Mouse (Mus musculus) forebrain, embryonic 11.5 days (tissue): ENCODE measurements around the gene Plekhf1. TPM values are rescaled to one million over a fixed set of nuclear protein-coding genes. Genes with fewer than 3 reads are reported as not detected.

Source experiments
- ATAC-seq: fragments of 200-750 bp; cut with Nextera tagmentation; replicated peaks from 2 replicates; pipeline ENCODE4 v1.8.0; 2017; ENCODE audit warnings: moderate TSS enrichment; ENCODE audit not compliant: low FRiP score
- DNase-seq: peaks from one replicate; pipeline ENCODE4 v3.0.0-alpha.2; 2017; ENCODE audit warnings: low spot score
- H3K27ac ChIP-seq: fragments of 300-500 bp; sonication (generic); 2 replicates; pipeline ENCODE4 v1.5.1; 2014; ENCODE audit warnings: low read depth, low read length
- H3K27me3 ChIP-seq: fragments of 300-500 bp; sonication (generic); 2 replicates; pipeline ENCODE4 v1.6.1; 2014; ENCODE audit warnings: mild to moderate bottlenecking, low read length, mixed read lengths; ENCODE audit not compliant: control insufficient read depth, insufficient read depth
- H3K36me3 ChIP-seq: fragments of 300-500 bp; sonication (generic); 2 replicates; pipeline ENCODE4 v1.6.1; 2014; ENCODE audit warnings: mild to moderate bottlenecking, low read length, moderate library complexity, mixed read lengths; ENCODE audit not compliant: control insufficient read depth, insufficient read depth
- H3K4me1 ChIP-seq: fragments of 300-500 bp; sonication (generic); replicated peaks from 2 replicates; pipeline ENCODE4 v1.6.1; 2014; ENCODE audit warnings: low read length, mixed read lengths; ENCODE audit not compliant: control insufficient read depth, insufficient read depth
- H3K4me2 ChIP-seq: fragments of 300-500 bp; sonication (generic); 2 replicates; pipeline ENCODE4 v1.6.1; 2014; ENCODE audit warnings: low read depth, mild to moderate bottlenecking, low read length, moderate library complexity, mixed read lengths; ENCODE audit not compliant: severe bottlenecking
- H3K4me3 ChIP-seq: fragments of 300-500 bp; sonication (generic); 2 replicates; pipeline ENCODE4 v1.5.1; 2014; ENCODE audit warnings: low read depth, low read length
- H3K9ac ChIP-seq: fragments of 300-500 bp; sonication (generic); 2 replicates; pipeline ENCODE4 v1.6.1; 2014; ENCODE audit warnings: low read length
- H3K9me3 ChIP-seq: fragments of 300-500 bp; sonication (generic); 2 replicates; pipeline ENCODE4 v1.6.1; 2016; ENCODE audit warnings: low read length, mixed read lengths; ENCODE audit not compliant: control insufficient read depth
- WGBS: fragments of 180-500 bp; shearing (Covaris S2); extraction: QIAGEN DNeasy Blood & Tissue Kit; methylation state at CpG from one replicate; pipeline ENCODE4 v1.1.7; 2014; 5-methylcytosine and 5-hydroxymethylcytosine counted together
- polyA plus RNA-seq: library from polyadenylated mRNA; unstranded; fragments of >200 nt; fragmentation: Nextera tagmentation; extraction: Ambion mirVana; gene quantifications from 2 replicates; pipeline ENCODE4 v1.2.1, GENCODE M21; 2014

Gene Plekhf1
- polyA plus RNA-seq, 1 experiment from 2014 or later: 1.4 TPM

DNA sequence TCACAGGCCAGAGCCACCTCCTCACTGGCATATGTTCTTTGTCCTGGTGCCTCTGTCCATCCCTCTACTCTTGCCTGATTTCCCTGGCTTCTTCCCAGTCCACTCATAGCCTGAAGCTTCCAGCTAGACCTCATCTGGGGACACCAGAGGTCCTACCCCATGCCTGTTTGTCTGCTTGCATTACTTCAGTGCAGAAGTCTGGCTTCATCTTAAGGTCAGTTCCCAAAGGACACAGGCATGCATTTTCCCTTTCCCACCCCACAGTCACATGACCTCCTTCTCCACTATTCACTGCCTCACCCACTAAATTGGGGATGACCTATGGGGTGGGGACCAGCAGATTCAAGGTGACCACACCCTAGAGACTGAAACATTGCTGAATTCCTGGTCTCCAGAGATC lies 25.6 kb upstream of the Plekhf1 start:
- no peak overlapping the region for H3K27ac ChIP-seq
- H3K4me3 ChIP-seq: no peak overlapping the region
- H3K9me3 ChIP-seq: no peaks in the 10 kb centered on the region
- H3K4me2 ChIP-seq: no peak overlapping the region
- ATAC-seq (no peak), DNase-seq (no peak)
- no peaks in the 10 kb centered on the region for H3K4me1 ChIP-seq
- no peaks in the 10 kb centered on the region for H3K36me3 ChIP-seq
- no peak overlapping the region for H3K9ac ChIP-seq
- no peaks in the 10 kb centered on the region for H3K27me3 ChIP-seq

DNA sequence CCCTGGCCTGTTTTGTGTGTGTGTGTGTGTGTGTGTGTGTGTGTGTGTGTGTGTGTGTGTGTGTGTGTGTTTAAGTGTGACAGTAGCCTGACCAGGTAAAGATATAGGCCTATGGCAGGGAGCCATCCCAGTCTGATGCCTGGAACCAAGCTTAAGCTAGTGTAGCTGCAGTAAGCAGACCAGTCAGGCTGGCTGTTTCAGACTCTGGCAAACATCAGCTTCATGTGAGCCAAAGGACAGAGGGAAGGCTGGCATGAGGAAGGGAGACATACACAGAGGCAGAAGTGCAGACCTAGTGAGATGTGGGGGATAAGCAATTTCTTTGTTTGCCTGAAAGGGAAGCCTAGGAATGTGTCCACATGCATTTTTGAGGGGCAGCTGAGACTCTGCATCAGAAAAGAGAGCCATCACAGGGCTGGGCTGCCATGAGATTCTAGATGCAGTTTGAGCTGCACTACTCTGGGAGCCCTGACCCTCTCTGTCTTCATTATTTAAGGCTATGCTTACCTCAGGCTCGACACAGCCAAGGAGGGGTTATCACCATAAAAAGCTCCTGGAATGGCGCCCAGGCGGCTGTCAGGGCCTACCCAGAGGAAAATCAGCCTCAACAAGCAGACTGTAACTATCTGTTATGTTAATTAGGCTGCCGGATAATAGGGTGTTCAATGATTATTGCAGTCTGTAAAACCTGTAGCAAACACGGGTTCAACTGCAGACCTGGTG lies 23.8 kb upstream of the Plekhf1 start:
- Histone ChIP-seq H3K9me3 (no peaks in the 10 kb centered on the region), H3K4me1 (no peaks in the 10 kb centered on the region), H3K27ac (no peak overlapping the region), H3K9ac (no peak overlapping the region), H3K27me3 (no peaks in the 10 kb centered on the region), H3K4me3 (no peak overlapping the region), H3K36me3 (no peaks in the 10 kb centered on the region), H3K4me2 (no peak overlapping the region)
- no peak for ATAC-seq
- DNase-seq: no peak
- 73% methylated on average over 5 of the region's 5 CpGs for WGBS

DNA sequence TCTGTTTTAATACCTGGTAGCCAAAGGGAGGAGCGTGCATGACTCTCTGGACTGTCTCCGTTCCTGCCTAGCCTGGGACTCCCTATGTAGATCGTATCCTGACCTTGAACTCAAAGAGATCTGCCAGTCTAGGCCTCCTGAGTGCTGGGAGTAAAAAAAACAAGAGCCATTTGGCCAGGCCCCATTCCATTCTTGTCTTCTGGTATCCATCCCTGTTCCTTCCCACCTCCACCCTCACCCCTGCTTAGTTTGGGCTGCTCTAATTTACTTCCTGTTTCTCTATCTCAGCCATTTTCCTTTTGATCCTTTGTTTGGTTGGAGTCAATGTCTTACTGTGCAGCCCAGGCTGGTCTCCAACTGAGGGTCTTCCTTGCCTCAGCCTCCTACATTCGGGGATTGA lies 14.6 kb upstream of the Plekhf1 start:
- no peak overlapping the region for H3K9ac ChIP-seq
- 75% methylated on average over 4 of the region's 4 CpGs for WGBS
- no peaks in the 10 kb centered on the region for H3K9me3 ChIP-seq
- no peaks in the 10 kb centered on the region for H3K27me3 ChIP-seq
- H3K36me3 ChIP-seq: no peaks in the 10 kb centered on the region
- DNase-seq (no peak), ATAC-seq (no peak)
- H3K4me1 ChIP-seq: no peaks in the 10 kb centered on the region
- no peak overlapping the region for H3K4me3 ChIP-seq
- no peak overlapping the region for H3K27ac ChIP-seq
- no peak overlapping the region for H3K4me2 ChIP-seq

- H3K9ac ChIP-seq: no peak overlapping the region
- no peak for ATAC-seq
- no peak for DNase-seq
- H3K27ac ChIP-seq: no peak overlapping the region
- no peaks in the 10 kb centered on the region for H3K9me3 ChIP-seq
- H3K27me3 ChIP-seq: no peaks in the 10 kb centered on the region
- H3K4me3 ChIP-seq: no peak overlapping the region
- H3K4me2 ChIP-seq: no peak overlapping the region
- no peaks in the 10 kb centered on the region for H3K4me1 ChIP-seq
- no peaks in the 10 kb centered on the region for H3K36me3 ChIP-seq
Measured at GRCm38 (mm10) chr7:38237140-38237539, 9.3 kb upstream of the Plekhf1 start.

GRCm38 (mm10) chr7:38236400-38237105 lies 8.7 kb upstream of the Plekhf1 start:
- no peak overlapping the region for H3K9ac ChIP-seq
- no peaks in the 10 kb centered on the region for H3K9me3 ChIP-seq
- H3K36me3 ChIP-seq: no peaks in the 10 kb centered on the region
- H3K27me3 ChIP-seq: no peaks in the 10 kb centered on the region
- no peak overlapping the region for H3K4me3 ChIP-seq
- no peaks in the 10 kb centered on the region for H3K4me1 ChIP-seq
- no peak overlapping the region for H3K4me2 ChIP-seq
- no peak overlapping the region for H3K27ac ChIP-seq
- DNase-seq: no peak
- 42% methylated on average over 11 of the region's 11 CpGs for WGBS
- no peak for ATAC-seq

- no peak for ATAC-seq
- no peak overlapping the region for H3K4me2 ChIP-seq
- 24% methylated on average over 8 of the region's 8 CpGs for WGBS
- H3K4me1 ChIP-seq: 0 out of 2 replicates have a peak, but pooled peaks cover 3% of the 10 kb centered on the region
- H3K36me3 ChIP-seq: no peaks in the 10 kb centered on the region
- DNase-seq: no peak
- no peak overlapping the region for H3K9ac ChIP-seq
- no peaks in the 10 kb centered on the region for H3K9me3 ChIP-seq
- H3K27me3 ChIP-seq: no peaks in the 10 kb centered on the region
- H3K27ac ChIP-seq: no peak overlapping the region
- H3K4me3 ChIP-seq: no peak overlapping the region
Measured at GRCm38 (mm10) chr7:38230285-38230684, 2.5 kb upstream of the Plekhf1 start.

DNA sequence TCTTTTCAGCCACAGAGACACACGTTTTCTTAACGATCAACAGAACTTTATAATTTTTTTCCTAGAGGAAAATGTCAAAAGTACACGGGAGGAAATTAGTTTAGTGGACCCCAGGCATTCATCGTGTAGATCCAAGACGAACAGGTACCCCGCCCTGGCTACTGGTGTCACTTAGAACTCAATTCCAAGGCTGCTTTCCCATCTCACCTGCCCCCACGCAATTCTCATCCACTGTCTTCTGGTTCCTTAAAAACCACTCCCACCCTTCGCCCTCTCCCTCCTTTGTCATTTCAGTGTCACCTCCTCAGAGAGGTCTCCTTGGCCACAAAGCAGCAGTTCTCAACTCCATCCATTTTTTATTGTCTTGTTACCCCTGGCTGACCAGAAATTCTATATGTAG lies 513 bp upstream of the Plekhf1 start:
- no peak overlapping the region for H3K27ac ChIP-seq
- no peak for ATAC-seq

DNA sequence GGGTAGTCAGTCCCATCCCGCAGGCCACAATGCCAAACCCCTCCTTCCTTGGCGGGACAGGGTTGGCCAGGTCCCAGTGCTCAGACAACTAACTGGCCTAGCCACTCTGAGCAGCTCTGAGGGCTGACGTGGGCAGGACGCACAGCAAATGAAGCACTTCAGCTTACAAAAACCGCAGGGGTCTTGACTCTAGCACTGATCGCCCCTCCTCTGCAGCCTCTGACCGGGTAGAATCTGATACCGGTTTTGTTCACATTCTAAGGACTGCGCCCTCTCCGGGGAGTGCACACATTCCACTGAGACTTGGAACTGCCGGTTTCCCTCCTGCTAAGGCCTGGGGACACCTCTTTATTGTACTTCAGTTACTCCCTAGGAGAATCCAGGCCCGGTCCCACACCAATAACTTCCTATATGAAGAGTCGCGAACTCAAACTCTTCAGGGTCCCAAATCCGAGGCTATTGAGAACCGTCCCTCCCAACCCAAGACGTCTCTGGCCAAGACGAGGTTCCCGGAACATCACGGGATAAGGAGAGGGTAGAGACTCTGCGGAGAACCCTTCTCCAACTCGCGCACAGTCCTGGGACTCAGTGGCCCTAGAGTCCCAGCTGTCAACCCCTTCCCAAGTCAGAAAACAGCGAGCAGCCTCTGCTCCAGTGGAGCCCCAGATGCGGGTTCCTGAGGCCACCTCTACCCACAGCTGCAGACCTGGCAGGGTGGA lies 476 bp downstream of the Plekhf1 start:
- ATAC-seq (peak; percentile 83), DNase-seq (peak; percentile 69)
- Histone ChIP-seq H3K27me3 (no peaks in the 10 kb centered on the region), H3K9me3 (no peaks in the 10 kb centered on the region), H3K4me3 (peak overlapping the region; percentile 52), H3K9ac (peak overlapping the region; percentile 56), H3K4me1 (0 out of 2 replicates have a peak, but pooled peaks cover 3% of the 10 kb centered on the region), H3K36me3 (no peaks in the 10 kb centered on the region), H3K27ac (no peak overlapping the region), H3K4me2 (peak overlapping the region; percentile 83)
- under 1% methylated on average over 25 of the region's 25 CpGs for WGBS

More for the DNA sequence above, 513 bp upstream of the Plekhf1 start:
- 0 out of 2 replicates have a peak, but pooled peaks cover 3% of the 10 kb centered on the region for H3K4me1 ChIP-seq
- WGBS: 28% methylated on average over 8 of the region's 8 CpGs
- H3K36me3 ChIP-seq: no peaks in the 10 kb centered on the region
- H3K9me3 ChIP-seq: no peaks in the 10 kb centered on the region
- H3K4me3 ChIP-seq: peak overlapping the region; percentile 52
- peak overlapping the region; percentile 83 for H3K4me2 ChIP-seq
- H3K9ac ChIP-seq: peak overlapping the region; percentile 56
- no peak for DNase-seq
- H3K27me3 ChIP-seq: no peaks in the 10 kb centered on the region
